Mouse (Mus musculus): ENCODE results near the gene Gpi1.
A peak's percentile ranks its signal among the peaks of the same experiment; 100 is the strongest.
"Not testable (repeated sequence)": the region's sequence is repeated elsewhere in the genome, so short reads cannot be mapped to it uniquely, and the experiment has no call there.

Gene Gpi1

DNA sequence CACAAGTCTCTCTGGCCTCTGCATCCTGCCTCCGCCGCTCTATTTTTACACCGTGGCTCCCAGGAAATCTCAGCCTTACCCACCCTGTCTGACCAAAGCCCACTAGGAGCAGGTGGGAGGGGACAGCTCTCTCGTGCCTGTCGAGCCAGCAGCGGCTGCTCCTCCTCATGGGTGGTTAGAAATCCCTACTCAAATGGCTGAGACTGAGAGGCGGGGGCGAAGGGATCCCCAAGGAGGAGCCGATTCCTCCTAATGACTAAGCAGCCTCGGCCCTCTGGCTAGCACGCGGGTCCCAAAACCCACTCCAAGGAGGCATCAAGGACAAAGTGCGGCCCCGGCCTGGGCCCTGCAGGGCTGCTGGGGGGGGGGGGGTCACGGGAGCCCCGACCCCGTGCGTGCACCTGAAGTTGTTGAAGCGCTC lies 435 bp downstream of the Gpi1 start:
- peak; percentile 55 for DNase-seq (ENCODE audit: low spot score)

GRCm38 (mm10) chr7:34229153-34229552 lies 983 bp downstream of the Gpi1 start:
- DNase-seq (ENCODE audit: low spot score), result no peak

DNA sequence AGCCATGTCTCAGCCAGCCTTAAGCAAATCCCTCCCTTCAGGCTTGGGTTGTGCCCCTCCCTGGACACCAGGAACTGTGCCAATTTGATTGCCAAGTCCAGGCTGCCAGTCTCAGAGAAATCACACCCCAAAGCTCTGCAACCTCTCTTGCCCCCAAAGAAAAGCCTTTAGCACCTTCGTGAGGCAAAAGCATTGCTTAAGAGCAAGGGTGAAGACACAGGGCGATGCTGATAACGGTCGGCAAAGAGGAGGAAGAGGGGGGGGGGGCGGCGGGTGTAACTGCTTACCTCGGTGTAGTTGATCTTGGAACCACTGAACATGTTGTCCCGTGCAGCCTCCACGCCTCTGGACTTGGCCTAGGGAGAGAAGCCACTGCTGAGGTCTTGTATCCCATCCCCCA lies 1.5 kb downstream of the Gpi1 start:
- no peak for DNase-seq (ENCODE audit: low spot score)

DNA sequence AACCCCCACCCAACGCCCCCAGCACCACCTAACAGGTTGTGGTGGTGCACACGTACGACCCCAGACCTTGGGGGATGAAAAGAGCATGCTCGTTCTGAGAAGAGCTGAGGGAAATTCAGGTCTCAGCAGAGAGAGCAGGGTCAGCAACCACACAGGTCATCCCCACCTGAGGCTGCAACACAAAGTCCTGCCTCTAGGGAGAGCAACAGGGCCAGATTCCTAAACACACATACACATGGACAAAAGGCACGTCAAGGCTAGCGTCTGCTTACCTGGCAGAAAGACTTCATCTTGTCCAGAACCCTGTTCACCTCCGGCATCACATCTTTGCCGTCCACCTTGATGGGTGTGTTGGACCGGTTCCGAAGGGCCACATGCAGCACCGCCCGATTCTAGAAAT lies 3.3 kb downstream of the Gpi1 start:
- DNase-seq (ENCODE audit: low spot score), result no peak

GRCm38 (mm10) chr7:34226086-34226485 lies 4.0 kb downstream of the Gpi1 start:
- DNase-seq (ENCODE audit: low spot score), result no peak

GRCm38 (mm10) chr7:34224308-34224707 lies 5.8 kb downstream of the Gpi1 start:
- no peak for DNase-seq (ENCODE audit: low spot score)

GRCm38 (mm10) chr7:34222340-34222739 lies 7.8 kb downstream of the Gpi1 start:
- no peak for DNase-seq (ENCODE audit: low spot score)

DNA sequence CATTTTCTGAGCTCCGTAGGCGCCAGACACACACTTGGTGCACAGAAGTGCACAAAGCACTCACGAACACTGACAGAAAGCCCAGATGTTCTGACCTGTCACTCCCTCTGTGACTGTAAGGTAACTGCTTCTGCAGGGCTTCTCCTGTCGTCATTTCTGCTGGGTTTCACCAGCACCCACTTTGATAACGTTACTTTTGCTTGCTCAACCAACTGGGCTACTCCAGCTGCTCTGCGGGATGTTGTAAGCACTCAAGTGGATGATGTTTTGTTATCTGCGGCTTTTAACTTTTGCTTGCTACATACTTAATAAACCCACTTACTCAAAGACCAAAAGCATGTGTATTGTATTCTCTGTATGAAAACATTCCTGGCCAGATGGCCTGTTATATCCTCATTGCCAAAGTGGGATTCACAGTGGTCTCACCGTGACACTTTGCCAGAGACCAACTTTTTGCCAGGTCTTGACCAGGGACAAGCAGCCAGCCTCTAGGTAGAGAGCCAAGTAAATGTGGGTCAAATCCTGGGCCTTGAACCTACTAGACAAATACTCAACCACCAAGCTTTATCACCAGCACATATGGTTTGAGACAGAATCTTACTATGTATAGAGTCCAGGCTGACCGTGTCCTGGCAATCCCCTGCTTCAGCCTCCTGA lies 8.4 kb downstream of the Gpi1 start:
- DNase-seq (ENCODE audit: low spot score), result no peak

GRCm38 (mm10) chr7:34218496-34218895 lies 11.6 kb downstream of the Gpi1 start:
- DNase-seq (ENCODE audit: low spot score), result no peak

DNA sequence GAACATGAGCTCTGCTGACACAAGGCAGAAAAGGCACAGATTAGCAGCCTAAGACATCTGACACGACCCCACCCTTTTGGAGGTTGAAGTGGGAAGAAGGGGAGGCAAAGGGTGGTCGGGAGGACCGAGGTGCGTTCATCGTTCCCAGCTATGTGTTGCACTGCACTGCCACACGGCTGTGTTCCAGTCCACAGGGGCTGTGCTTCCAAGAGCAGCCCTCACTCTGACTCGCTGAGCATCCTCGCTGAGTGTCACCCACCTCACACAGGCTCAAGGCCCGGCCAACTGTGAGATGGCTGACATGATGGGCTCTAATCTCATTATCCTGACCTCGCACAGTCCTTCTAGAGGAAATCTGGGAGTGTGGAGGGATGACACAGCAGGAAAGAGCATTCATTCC lies 13.7 kb downstream of the Gpi1 start:
- no peak for DNase-seq (ENCODE audit: low spot score)

GRCm38 (mm10) chr7:34215481-34215880 lies 14.7 kb downstream of the Gpi1 start:
- no peak for DNase-seq (ENCODE audit: low spot score)

- no peak for DNase-seq (ENCODE audit: low spot score)
These were observed 15.5 kb downstream of the Gpi1 start for GRCm38 (mm10) chr7:34214644-34215043.

GRCm38 (mm10) chr7:34213281-34213680 lies 16.9 kb downstream of the Gpi1 start:
- DNase-seq (ENCODE audit: low spot score), result no peak

DNA sequence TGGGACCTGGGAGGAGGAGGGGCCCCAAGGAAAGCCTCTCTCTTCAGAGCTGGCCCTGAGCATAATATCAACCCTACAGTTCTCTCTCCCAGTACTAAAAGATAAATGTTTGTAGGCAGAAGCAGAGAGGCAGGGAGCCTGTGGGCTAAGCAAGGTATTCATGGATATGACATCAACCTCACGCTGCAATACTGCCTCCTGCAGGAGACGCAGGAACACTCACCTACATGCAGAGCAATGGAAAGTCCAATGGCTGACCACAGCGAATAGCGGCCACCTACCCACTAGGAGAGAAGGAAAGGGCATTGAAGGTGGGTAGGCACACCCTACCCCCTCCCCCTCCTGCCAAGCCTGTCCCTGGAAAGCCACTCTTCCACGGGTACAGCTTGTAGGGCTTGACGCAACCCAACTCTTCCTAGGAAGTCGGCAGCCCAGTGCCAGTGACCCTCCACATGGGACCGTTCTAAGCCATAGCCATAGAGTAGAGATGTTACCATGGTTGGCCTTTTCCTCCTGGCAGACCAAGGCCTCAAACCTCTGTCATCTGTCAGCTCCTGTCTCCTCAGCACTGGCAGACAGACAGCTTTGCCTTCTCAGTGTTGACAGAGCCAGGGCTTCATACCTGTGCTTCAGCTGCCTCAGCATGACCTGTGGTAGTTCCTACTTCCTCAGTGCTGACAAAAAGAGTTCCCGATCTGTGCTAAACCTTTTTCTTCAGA lies 21.9 kb downstream of the Gpi1 start:
- no peak for DNase-seq (ENCODE audit: low spot score)

DNA sequence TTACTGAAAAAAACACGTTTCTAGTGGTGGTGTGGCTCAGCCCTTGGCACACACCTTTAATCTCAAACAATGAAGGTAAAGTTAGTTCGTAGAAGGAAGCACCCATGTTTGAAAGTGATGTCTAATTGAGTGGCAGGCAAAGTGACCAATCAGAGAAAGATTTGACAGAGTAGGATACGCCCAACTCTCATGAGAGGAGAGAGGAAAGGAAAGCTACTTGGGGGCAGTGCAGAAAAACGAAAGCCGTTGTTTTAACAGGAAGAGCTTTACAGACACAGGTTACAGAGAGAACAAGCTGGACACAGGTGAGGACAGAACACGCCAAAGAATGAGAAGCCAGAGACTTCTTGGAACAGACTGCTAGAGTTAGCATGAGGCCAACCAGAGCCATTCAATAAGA lies 23.8 kb downstream of the Gpi1 start:
- DNase-seq (ENCODE audit: low spot score), result no peak

DNA sequence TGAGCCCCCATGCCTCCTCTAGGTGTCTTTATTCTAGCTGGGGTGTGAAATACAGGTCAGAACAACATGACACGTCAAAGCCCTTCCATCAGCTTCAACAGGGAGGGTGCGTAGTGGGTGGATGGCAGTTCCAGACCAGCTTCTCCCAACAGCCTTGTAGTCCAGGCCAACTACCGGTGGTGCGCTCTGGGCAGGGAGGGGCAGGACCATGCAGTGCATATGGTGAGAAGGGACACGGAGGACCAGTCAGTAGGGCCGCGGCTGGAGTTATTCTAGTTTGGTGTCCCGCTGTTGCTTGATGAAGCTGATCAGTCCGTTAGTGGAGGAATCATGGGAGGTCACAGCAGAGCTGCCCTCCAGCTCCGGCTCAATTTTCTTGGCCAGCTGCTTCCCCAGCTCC lies 28.0 kb downstream of the Gpi1 start:
- DNase-seq (ENCODE audit: low spot score), result not testable (repeated sequence)

- DNase-seq (ENCODE audit: low spot score), result no peak
These were observed 29.3 kb downstream of the Gpi1 start for GRCm38 (mm10) chr7:34200829-34201228.

GRCm38 (mm10) chr7:34198346-34198745 lies 31.8 kb downstream of the Gpi1 start:
- no peak for DNase-seq (ENCODE audit: low spot score)

DNA sequence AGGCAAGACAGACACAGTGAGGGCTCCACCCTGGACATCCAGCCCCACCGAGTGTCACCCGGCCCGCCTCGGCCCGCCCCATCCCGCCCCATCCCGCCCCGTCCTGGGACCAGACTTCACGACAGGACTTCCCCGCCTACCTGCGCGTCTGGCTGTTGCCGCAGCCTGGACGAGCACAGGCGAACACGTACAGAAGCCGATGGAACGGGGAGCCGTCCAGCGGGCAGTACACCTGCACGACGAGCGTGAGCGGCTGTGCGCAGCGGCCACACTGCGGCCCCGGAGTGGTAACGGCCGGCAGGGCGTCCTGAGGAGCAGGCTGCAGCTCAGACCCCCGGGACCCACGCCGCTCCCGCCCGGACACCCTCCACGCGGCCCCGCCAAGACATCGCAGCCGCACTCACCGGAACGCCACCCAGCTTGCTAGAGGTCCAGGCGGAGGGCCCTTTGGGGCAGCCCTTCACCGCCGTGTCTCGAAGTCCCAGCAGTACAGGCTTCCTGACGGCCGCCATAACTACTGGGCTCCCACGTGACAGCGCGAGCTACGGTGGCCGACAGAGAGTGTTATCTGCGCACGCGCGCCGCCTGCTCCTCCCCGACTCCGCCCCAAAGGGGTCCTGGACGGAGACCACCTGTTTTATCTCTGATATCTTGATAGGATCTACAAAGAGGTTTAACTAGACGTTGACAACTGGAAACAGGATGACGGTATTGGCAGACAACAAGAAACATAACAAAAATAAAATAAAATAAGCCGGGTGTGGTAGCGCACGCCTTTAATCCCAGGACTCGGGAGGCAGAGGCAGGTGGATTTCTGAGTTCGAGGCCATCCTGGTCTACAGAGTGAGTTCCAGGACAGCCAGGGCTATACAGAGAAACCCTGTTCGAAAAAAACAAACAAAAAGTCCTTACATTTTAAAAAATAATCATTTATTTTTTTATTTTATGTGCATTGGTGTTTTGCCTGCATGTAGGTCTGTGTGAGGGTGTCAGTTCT lies 33.7 kb downstream of the Gpi1 start, which contains the start of gene Pdcd2l:
Gene Pdcd2l (minus strand): TSS at position 530 of the 997 bp plus-strand sequence.
- DNase-seq (ENCODE audit: low spot score), result peak; percentile 91

DNA sequence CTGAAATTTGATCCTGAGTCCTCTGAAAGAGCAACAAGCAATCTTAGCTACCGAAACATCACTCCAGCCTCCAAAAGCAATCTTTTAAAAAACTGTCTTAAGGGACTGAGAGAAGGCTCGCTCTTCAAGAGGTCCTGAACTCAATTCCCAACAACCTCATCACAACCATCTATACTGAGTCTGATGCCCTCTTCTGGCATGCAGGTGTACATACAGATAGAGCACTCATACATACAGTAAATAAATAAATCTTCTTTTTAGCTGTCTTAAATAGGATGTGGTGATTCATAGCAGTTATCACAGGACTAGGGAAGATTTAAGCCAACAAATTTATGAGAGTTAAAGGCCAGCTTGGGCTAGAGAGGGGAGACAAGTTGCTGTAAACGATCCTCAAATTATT lies 34.5 kb downstream of the Gpi1 start:
- no peak for DNase-seq (ENCODE audit: low spot score)

DNA sequence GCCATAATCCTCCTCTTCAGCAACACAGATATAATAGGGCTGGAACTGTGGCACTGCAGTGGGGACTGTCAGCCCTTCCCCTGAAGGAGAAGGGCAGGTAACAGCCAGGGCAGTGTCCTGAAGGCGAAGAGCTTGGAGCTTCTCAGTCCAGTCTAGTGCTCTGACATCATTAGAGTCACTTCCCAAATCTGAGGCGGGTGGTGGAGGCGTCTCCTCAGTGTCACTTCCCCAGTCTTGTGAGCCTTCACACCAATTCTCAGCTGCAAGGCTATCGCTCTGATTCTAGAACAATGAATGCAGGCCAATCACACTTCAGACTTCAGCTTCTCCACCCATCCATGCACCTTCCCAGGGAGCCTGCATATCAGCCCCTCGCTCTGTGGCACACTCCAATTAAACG lies 37.3 kb downstream of the Gpi1 start:
- no peak for DNase-seq (ENCODE audit: low spot score)

- no peak for DNase-seq (ENCODE audit: low spot score)
These were observed 40.7 kb downstream of the Gpi1 start for GRCm38 (mm10) chr7:34189376-34189989.

Data from ovary, postnatal 36 days (tissue).